Mouse (Mus musculus) myocyte (in vitro differentiated cells): ENCODE data around the gene Cadm2.

ENCODE experiments used
- CEBPB ChIP-seq: IDR thresholded peaks from 2 replicates; pipeline ENCODE4 v1.6.1; 2011; ENCODE audit warnings: mild to moderate bottlenecking, moderate library complexity; ENCODE audit not compliant: poor library complexity, insufficient read depth, severe bottlenecking
- MYOG ChIP-seq, 3 experiments: IDR thresholded peaks; one replicate each; pipeline ENCODE4 v1.6.1; 2011; ENCODE audit warnings: control low read depth in 2 of 3, low read depth in 2 of 3, mild to moderate bottlenecking in 2 of 3; ENCODE audit not compliant: insufficient read length in 2 of 3, control insufficient read depth in 1 of 3, insufficient read depth in 1 of 3
- POLR2A ChIP-seq: IDR thresholded peaks from one replicate; pipeline ENCODE4 v1.6.1; 2011; ENCODE audit warnings: low read depth, mild to moderate bottlenecking, control low read depth, moderate library complexity; ENCODE audit not compliant: insufficient read length
- POLR2AphosphoS2 ChIP-seq: IDR thresholded peaks from one replicate; pipeline ENCODE4 v1.6.1; 2011; ENCODE audit warnings: low read depth, control low read depth; ENCODE audit not compliant: insufficient read length
- USF1 ChIP-seq: IDR thresholded peaks from one replicate; pipeline ENCODE4 v1.6.1; 2011; ENCODE audit warnings: low read depth, mild to moderate bottlenecking, control low read depth, moderate library complexity

- no peak for TF ChIP-seq POLR2A
- no peak for TF ChIP-seq USF1
- TF ChIP-seq POLR2AphosphoS2, result no peak
- TF ChIP-seq MYOG (IDR thresholded peaks at IDR 0.05; ENCODE audit: control insufficient read depth in 1 of 3, insufficient read depth in 1 of 3, insufficient read length in 2 of 3, low read depth in 2 of 3), result no peak
- no peak for TF ChIP-seq CEBPB
Measured at GRCm38 (mm10) chr16:67526992-67527391, 93.7 kb downstream of the Cadm2 start.
